Mouse (Mus musculus) olfactory bulb, adult 2 months (tissue): ENCODE results near the gene Dgkk.

Experiments used
- CTCF ChIP-seq: fragments of 200-500 bp; IDR thresholded peaks from 2 replicates; pipeline ENCODE4 v1.5.1; 2012; ENCODE audit warnings: low read depth, mild to moderate bottlenecking, low read length, moderate library complexity; ENCODE audit not compliant: insufficient read depth
- POLR2A ChIP-seq: fragments of 200-500 bp; IDR thresholded peaks from 2 replicates; pipeline ENCODE4 v1.6.1; 2012; ENCODE audit warnings: mild to moderate bottlenecking, low read depth, low read length, moderate library complexity; ENCODE audit not compliant: insufficient read depth

DNA sequence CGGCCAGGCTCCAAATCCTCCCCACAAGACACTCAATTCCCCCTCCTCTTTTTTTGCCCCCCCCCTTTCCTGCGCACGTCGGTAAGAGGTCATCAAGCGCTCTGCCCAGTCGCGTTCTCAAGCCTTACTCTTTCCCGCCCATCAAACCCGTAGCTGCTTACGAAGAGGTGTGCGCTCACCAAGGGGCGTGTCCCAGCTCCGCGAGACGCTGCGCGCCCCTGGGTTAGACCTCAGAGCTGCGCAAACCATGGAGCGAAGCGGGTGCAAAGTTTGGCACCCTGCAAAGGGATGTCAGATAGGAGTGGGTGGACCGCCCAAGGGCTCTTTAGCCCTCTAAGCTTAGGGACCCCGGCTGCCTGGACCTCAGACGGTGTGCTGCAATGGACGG is 862 bp upstream of the Dgkk start:
- TF ChIP-seq POLR2A, result no peak
- TF ChIP-seq CTCF, result no peak
